ENCODE assay signal across 8 mouse cellular contexts in genomic region chr1:168221071-168221521, GRCm38 (mm10).
DNase-seq lines count a peak whose midpoint lies in the region; ATAC-seq and TF ChIP-seq lines count a peak whose summit lies in the region.

No protein-coding gene starts in this region.

- no peaks in the 10 kb centered on the region for H3K9me3 ChIP-seq in forebrain, embryonic 10.5 days
- H3K9me3 ChIP-seq in midbrain, postnatal 0 days (ENCODE audit: low read length), result no peaks in the 10 kb centered on the region

- H3K4me3 ChIP-seq in forebrain, embryonic 10.5 days, result no peak overlapping the region
- H3K4me3 ChIP-seq in midbrain, postnatal 0 days (ENCODE audit: low read depth, low read length), result peak overlapping the region; percentile 2; the same call in 1 of the 2 replicates

- 0 out of 2 replicates have a peak, but pooled peaks cover 5% of the 10 kb centered on the region for H3K36me3 ChIP-seq in forebrain, embryonic 10.5 days (replicated peaks)
- H3K36me3 ChIP-seq in midbrain, postnatal 0 days (ENCODE audit: insufficient read depth, low read length), result no peaks in the 10 kb centered on the region

- DNase-seq in adrenal gland, postnatal 14 days, result peak; percentile 43
- no peak for DNase-seq in adrenal gland, postnatal 25 days
- peak; percentile 26 for DNase-seq in ES-CJ7 (ENCODE audit: low read depth, low spot score)
- no peak for DNase-seq in forebrain, embryonic 10.5 days (ENCODE audit: extremely low spot score, low spot score)
- DNase-seq in layer of hippocampus, postnatal 10 days (ENCODE audit: low spot score in 2 of 2), result peak; percentile 33 to 54
- peak; percentile 55 for DNase-seq in midbrain, postnatal 0 days (ENCODE audit: low spot score)
- DNase-seq in spleen, postnatal 14 days (ENCODE audit: low spot score in 2 of 2), result no peak

- no peak for ATAC-seq in midbrain, postnatal 0 days (ENCODE audit: low FRiP score)
- no peak for ATAC-seq in monocyte, adult 5-6 weeks (replicated peaks; ENCODE audit: insufficient number of reproducible peaks, low FRiP score, low TSS enrichment, poor library complexity, severe bottlenecking)

- WGBS in forebrain, embryonic 10.5 days, result 50% methylated on average over 14 of the region's 14 CpGs
- WGBS in midbrain, postnatal 0 days, result 34% methylated on average over 14 of the region's 14 CpGs

- TF ChIP-seq CTCF in midbrain, postnatal 0 days (IDR thresholded peaks at IDR 0.05), result peak; percentile 53

- H3K4me1 ChIP-seq in forebrain, embryonic 10.5 days, result peaks cover 67% of the 10 kb centered on the region
- peaks cover 21% of the 10 kb centered on the region; the same call in 1 of the 2 replicates for H3K4me1 ChIP-seq in midbrain, postnatal 0 days (ENCODE audit: insufficient read depth, low read length)

- H3K9ac ChIP-seq in midbrain, postnatal 0 days (replicated peaks; ENCODE audit: low read length, poor library complexity, severe bottlenecking), result no peak overlapping the region

- peak overlapping the region; percentile 39 for H3K4me2 ChIP-seq in midbrain, postnatal 0 days (ENCODE audit: low read depth, low read length, poor library complexity, severe bottlenecking)

- no peaks in the 10 kb centered on the region for H3K27me3 ChIP-seq in forebrain, embryonic 10.5 days (ENCODE audit: poor library complexity, severe bottlenecking)
- H3K27me3 ChIP-seq in midbrain, postnatal 0 days (ENCODE audit: insufficient read depth, low read length), result no peaks in the 10 kb centered on the region

- 0 out of 2 replicates have a peak overlapping the region, but pooled peaks have one; percentile 18 for H3K27ac ChIP-seq in forebrain, embryonic 10.5 days
- peak overlapping the region; percentile 47; the same call in 1 of the 2 replicates for H3K27ac ChIP-seq in midbrain, postnatal 0 days (ENCODE audit: low read depth, low read length)

Comparison
In these comparisons a context has a peak if more than half of its experiments do, and no peak if none do; other contexts are left out.
1. DNase-seq: peak in adrenal gland, postnatal 14 days (single experiment), ES-CJ7 (single experiment), layer of hippocampus, postnatal 10 days (2 of 2) and midbrain, postnatal 0 days (single experiment); none in adrenal gland, postnatal 25 days (single experiment), forebrain, embryonic 10.5 days (single experiment) and spleen, postnatal 14 days (0 of 2).